In genomic region chr7:111210282-111210681, GRCm38 (mm10) we compare ENCODE assay signal across 26 mouse cellular contexts.
DNase-seq lines count a peak whose midpoint lies in the region; ATAC-seq and TF ChIP-seq lines count a peak whose summit lies in the region.
"Had no signal": no experiment of that assay in that cellular context is flagged by ENCODE, and none has a peak within 500 bp of the region (broad histone marks: within the 10 kb centered on the region; RNA-seq: fewer than 3 reads in every experiment).

No protein-coding gene starts in this region.

- no peak overlapping the region for H3K4me2 ChIP-seq in forebrain, embryonic 14.5 days (ENCODE audit: low read length)
- no peak overlapping the region for H3K4me2 ChIP-seq in forebrain, embryonic 13.5 days
- no peak overlapping the region for H3K4me2 ChIP-seq in hindbrain, embryonic 14.5 days (replicated peaks)
- no peak overlapping the region for H3K4me2 ChIP-seq in hindbrain, postnatal 0 days (ENCODE audit: low read depth, low read length)
- no peak overlapping the region for H3K4me2 ChIP-seq in myocyte (ENCODE audit: low read depth)
- H3K4me2 ChIP-seq: embryonic facial prominence, embryonic 13.5 days; heart, embryonic 13.5 days; hindbrain, embryonic 12.5 days had no signal

- no peak for ATAC-seq in forebrain, embryonic 14.5 days
- ATAC-seq in forebrain, embryonic 13.5 days: no peak
- no peak for ATAC-seq in hindbrain, embryonic 14.5 days (ENCODE audit: low FRiP score)
- ATAC-seq in hindbrain, postnatal 0 days: no peak
- ATAC-seq: intestine, postnatal 0 days; Patski had no signal

- WGBS in forebrain, embryonic 14.5 days: 66% methylated on average over 8 of the region's 8 CpGs
- WGBS in forebrain, embryonic 13.5 days: 69% methylated on average over 8 of the region's 8 CpGs
- WGBS in hindbrain, embryonic 14.5 days: 81% methylated on average over 8 of the region's 8 CpGs
- 71% methylated on average over 8 of the region's 8 CpGs for whole genome bisulfite sequencing in hindbrain, postnatal 0 days

- no peaks in the 10 kb centered on the region for H3K79me2 ChIP-seq in myocyte (ENCODE audit: control insufficient read depth, insufficient read depth)

- no peak for TF ChIP-seq CTCF in hindbrain, postnatal 0 days (IDR thresholded peaks at IDR 0.05; ENCODE audit: low read depth)

- intact Hi-C loops in gastrocnemius, postnatal 14 days (cut with DNase I; ENCODE audit: low total_unique reads): no loop called here

- no peaks in the 10 kb centered on the region for H3K4me1 ChIP-seq in forebrain, embryonic 14.5 days (ENCODE audit: control insufficient read depth, insufficient read depth, low read length)
- H3K4me1 ChIP-seq in forebrain, embryonic 13.5 days: peaks cover 9% of the 10 kb centered on the region; the same call in 1 of the 2 replicates
- peaks cover 20% of the 10 kb centered on the region; the same call in 1 of the 2 replicates for H3K4me1 ChIP-seq in hindbrain, embryonic 14.5 days (replicated peaks; ENCODE audit: control insufficient read depth, insufficient read depth, low read length)
- no peaks in the 10 kb centered on the region for H3K4me1 ChIP-seq in hindbrain, postnatal 0 days (ENCODE audit: insufficient read depth, low read length)
- H3K4me1 ChIP-seq: embryonic facial prominence, embryonic 10.5 days; heart, embryonic 13.5 days had no signal

- H3K4me3 ChIP-seq in forebrain, embryonic 14.5 days (ENCODE audit: low read depth, low read length): no peak overlapping the region
- no peak overlapping the region for H3K4me3 ChIP-seq in forebrain, embryonic 13.5 days
- no peak overlapping the region for H3K4me3 ChIP-seq in hindbrain, embryonic 14.5 days (replicated peaks; ENCODE audit: low read length)
- H3K4me3 ChIP-seq in hindbrain, postnatal 0 days (ENCODE audit: low read length): no peak overlapping the region
- H3K4me3 ChIP-seq in myocyte: no peak overlapping the region
- H3K4me3 ChIP-seq: embryonic facial prominence, embryonic 10.5 days; embryonic facial prominence, embryonic 13.5 days; erythroblast, embryonic 14.5 days; heart, embryonic 13.5 days; hindbrain, embryonic 12.5 days had no signal

- no peak for TF ChIP-seq POLR2A in myocyte (IDR thresholded peaks at IDR 0.05; ENCODE audit: insufficient read length, low read depth)

- no peak overlapping the region for H3K9ac ChIP-seq in forebrain, embryonic 14.5 days (ENCODE audit: low read length)
- H3K9ac ChIP-seq in forebrain, embryonic 13.5 days: no peak overlapping the region
- H3K9ac ChIP-seq in hindbrain, embryonic 14.5 days: no peak overlapping the region
- no peak overlapping the region for H3K9ac ChIP-seq in hindbrain, postnatal 0 days (replicated peaks; ENCODE audit: low read length)
- H3K9ac ChIP-seq: embryonic facial prominence, embryonic 13.5 days; heart, embryonic 13.5 days; hindbrain, embryonic 12.5 days had no signal

- H3K27me3 ChIP-seq in forebrain, embryonic 14.5 days (replicated peaks; ENCODE audit: control insufficient read depth, insufficient read depth, low read length): no peaks in the 10 kb centered on the region
- H3K27me3 ChIP-seq in forebrain, embryonic 13.5 days: no peaks in the 10 kb centered on the region
- no peaks in the 10 kb centered on the region for H3K27me3 ChIP-seq in hindbrain, embryonic 14.5 days (ENCODE audit: control insufficient read depth, insufficient read depth, low read length)
- no peaks in the 10 kb centered on the region for H3K27me3 ChIP-seq in hindbrain, postnatal 0 days (ENCODE audit: insufficient read depth, low read length)
- H3K27me3 ChIP-seq in myocyte (ENCODE audit: control insufficient read depth, insufficient read depth, insufficient read length): no peaks in the 10 kb centered on the region
- H3K27me3 ChIP-seq: embryonic facial prominence, embryonic 13.5 days; heart, embryonic 13.5 days; hindbrain, embryonic 12.5 days; Patski had no signal

- H3K36me3 ChIP-seq in forebrain, embryonic 14.5 days (ENCODE audit: control insufficient read depth, insufficient read depth, low read length): no peaks in the 10 kb centered on the region
- H3K36me3 ChIP-seq in forebrain, embryonic 13.5 days (ENCODE audit: poor library complexity, severe bottlenecking): no peaks in the 10 kb centered on the region
- H3K36me3 ChIP-seq in hindbrain, embryonic 14.5 days (replicated peaks; ENCODE audit: control insufficient read depth, insufficient read depth): no peaks in the 10 kb centered on the region
- H3K36me3 ChIP-seq in hindbrain, postnatal 0 days (ENCODE audit: insufficient read depth, low read length): no peaks in the 10 kb centered on the region
- no peaks in the 10 kb centered on the region for H3K36me3 ChIP-seq in myocyte (ENCODE audit: control insufficient read depth, insufficient read depth)
- H3K36me3 ChIP-seq: embryonic facial prominence, embryonic 10.5 days; embryonic facial prominence, embryonic 13.5 days; heart, embryonic 13.5 days; hindbrain, embryonic 12.5 days had no signal

- no peak overlapping the region for H3ac ChIP-seq in myocyte (ENCODE audit: control insufficient read depth, insufficient read length)

- H3K27ac ChIP-seq in forebrain, embryonic 14.5 days (ENCODE audit: low read depth, low read length): no peak overlapping the region
- H3K27ac ChIP-seq in forebrain, embryonic 13.5 days: no peak overlapping the region
- H3K27ac ChIP-seq in hindbrain, embryonic 14.5 days: peak overlapping the region; percentile 38; the same call in 1 of the 2 replicates
- no peak overlapping the region for H3K27ac ChIP-seq in hindbrain, postnatal 0 days
- H3K27ac ChIP-seq: embryonic facial prominence, embryonic 10.5 days; embryonic facial prominence, embryonic 13.5 days; heart, embryonic 13.5 days; hindbrain, embryonic 12.5 days had no signal

- peak; percentile 4 for DNase-seq in forebrain, embryonic 14.5 days (ENCODE audit: low spot score)
- peak; percentile 8 for DNase-seq in gastrocnemius, postnatal 14 days
- DNase-seq in gastrocnemius, postnatal 4 days (ENCODE audit: low spot score in 2 of 2): no peak
- no peak for DNase-seq in hindbrain, embryonic 14.5 days (ENCODE audit: low spot score)
- no peak for DNase-seq in hindbrain, postnatal 0 days (ENCODE audit: low spot score)
- DNase-seq in ovary, postnatal 36 days (ENCODE audit: low spot score): no peak
- DNase-seq: adrenal gland, postnatal 10 days; adrenal gland, postnatal 36 days; cerebellum, adult 11 months; cerebellum, adult 2 months; cerebellum, postnatal 36 days; embryo, embryonic 11 days; gastrocnemius, postnatal 36 days; heart, adult 18-20 months; heart, postnatal 14 days; heart, postnatal 4 days; kidney, adult 2 months had no signal

- no peaks in the 10 kb centered on the region for H3K9me3 ChIP-seq in forebrain, embryonic 14.5 days (replicated peaks; ENCODE audit: control insufficient read depth, low read length)
- H3K9me3 ChIP-seq in forebrain, embryonic 13.5 days (replicated peaks): no peaks in the 10 kb centered on the region
- no peaks in the 10 kb centered on the region for H3K9me3 ChIP-seq in hindbrain, embryonic 14.5 days (ENCODE audit: control insufficient read depth, low read length)
- no peaks in the 10 kb centered on the region for H3K9me3 ChIP-seq in hindbrain, postnatal 0 days (ENCODE audit: low read length)
- H3K9me3 ChIP-seq: embryonic facial prominence, embryonic 10.5 days; embryonic facial prominence, embryonic 13.5 days; heart, embryonic 13.5 days; hindbrain, embryonic 12.5 days had no signal

TF ChIP-seq in myocyte, 11 proteins besides CTCF, POLR2A, EP300 and RAD21:
- TF ChIP-seq MYOG (IDR thresholded peaks at IDR 0.05; ENCODE audit: control insufficient read depth in 1 of 3, insufficient read depth in 1 of 3, insufficient read length in 2 of 3, low read depth in 2 of 3) (peak in 1 of 3 experiments; percentile 62), MYOD1 (IDR thresholded peaks at IDR 0.05; ENCODE audit: control insufficient read depth in 1 of 3, insufficient read length in 2 of 3, low read depth in 2 of 3) (peak in 2 of 3 experiments; percentile 23 to 72), E2F4 (IDR thresholded peaks at IDR 0.05; ENCODE audit: insufficient read depth) (no peak)

Comparison
In these comparisons a context has a peak if more than half of its experiments do, and no peak if none do; other contexts are left out.
1. DNase-seq: peak in forebrain, embryonic 14.5 days (single experiment) and gastrocnemius, postnatal 14 days (single experiment); none in gastrocnemius, postnatal 4 days (0 of 2), hindbrain, embryonic 14.5 days (single experiment), hindbrain, postnatal 0 days (single experiment) and ovary, postnatal 36 days (single experiment).